Mouse (Mus musculus): ENCODE data around the gene Sqor.

DNA sequence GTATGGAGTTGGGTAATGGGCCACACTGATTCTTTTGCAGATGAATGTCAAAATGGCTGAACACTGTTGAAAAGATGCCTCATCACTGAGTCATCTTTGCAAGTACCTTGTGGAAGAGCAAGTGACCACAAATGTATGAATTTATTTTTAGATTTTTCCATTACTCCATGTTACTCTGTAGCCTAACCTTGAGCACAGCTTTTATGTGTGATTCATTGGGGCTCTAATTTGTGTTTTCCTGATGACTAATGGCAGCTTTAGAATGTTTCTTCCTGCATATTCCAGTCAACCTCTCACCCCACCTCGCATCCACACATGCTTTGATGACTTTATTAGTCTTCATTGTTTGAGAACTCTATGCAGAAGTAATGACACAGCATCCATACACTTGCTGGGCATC, 45.8 kb upstream of the Sqor start:
- TF ChIP-seq CTCF (IDR thresholded peaks at IDR 0.05): no peak
- no peak for TF ChIP-seq EP300 (IDR thresholded peaks at IDR 0.05; ENCODE audit: insufficient read depth, low read depth, low read length)
- no peak for TF ChIP-seq POLR2A (IDR thresholded peaks at IDR 0.05; ENCODE audit: insufficient read depth, low read depth, low read length)
